Mouse (Mus musculus) adrenal gland, postnatal 4 days (tissue): ENCODE data around the gene 1700018F24Rik. TPM values are rescaled to one million over a fixed set of nuclear protein-coding genes. Genes with fewer than 3 reads are reported as not detected.
"Not testable (repeated sequence)": the region's sequence is repeated elsewhere in the genome, so short reads cannot be mapped to it uniquely, and the experiment has no call there.

Source experiments
- DNase-seq, 2 experiments: peaks; one replicate each; pipeline ENCODE4 v3.0.0; 2021 to 2022; ENCODE audit warnings: low spot score in 2 of 2, mixed read lengths in 2 of 2
- total RNA-seq, 2 experiments: library from RNA; stranded (reverse); gene quantifications; 2 replicates each; pipeline ENCODE4 v1.2.3; 2021

1700018F24Rik gene
- total RNA-seq, 2 experiments from 2014 or later: not detected

DNA sequence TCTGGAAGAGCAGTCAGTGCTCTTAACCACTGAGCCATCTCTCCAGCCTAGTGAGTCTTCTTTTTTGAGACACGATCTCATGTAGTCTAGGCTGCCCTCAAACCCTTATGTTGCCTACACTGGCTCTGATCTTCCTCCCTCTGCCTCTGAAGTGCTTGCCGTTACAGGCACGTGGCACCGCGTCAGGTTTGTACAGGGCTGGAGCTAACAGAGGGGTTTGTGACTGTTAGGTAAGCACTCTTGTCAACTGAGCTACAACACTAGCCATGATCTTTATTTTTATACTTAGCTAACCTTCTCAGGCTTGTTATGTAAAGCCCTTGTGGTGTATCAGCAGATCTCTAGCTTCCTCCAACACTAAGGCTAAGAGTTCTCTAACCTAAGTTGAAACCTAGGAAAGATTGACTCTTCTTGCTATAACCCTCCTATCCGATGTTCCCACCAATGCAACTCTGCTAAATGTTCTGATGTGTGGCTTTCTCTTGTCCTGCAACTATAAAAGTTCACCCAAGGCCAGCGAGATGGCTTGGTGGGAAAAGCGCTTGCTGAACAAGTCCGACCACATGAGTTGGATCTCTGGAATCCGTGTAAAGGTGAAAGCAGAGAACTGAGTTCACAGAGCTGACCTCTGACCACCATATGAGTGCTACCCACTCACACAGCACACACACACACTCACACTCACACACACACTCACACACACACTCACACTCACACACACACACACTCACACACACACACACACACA, 39.2 kb downstream of the 1700018F24Rik start:
- no peak for DNase-seq

- not testable (repeated sequence) for DNase-seq
Observed at GRCm38 (mm10) chr5:145083201-145083600, 40.4 kb downstream of the 1700018F24Rik start.

DNA sequence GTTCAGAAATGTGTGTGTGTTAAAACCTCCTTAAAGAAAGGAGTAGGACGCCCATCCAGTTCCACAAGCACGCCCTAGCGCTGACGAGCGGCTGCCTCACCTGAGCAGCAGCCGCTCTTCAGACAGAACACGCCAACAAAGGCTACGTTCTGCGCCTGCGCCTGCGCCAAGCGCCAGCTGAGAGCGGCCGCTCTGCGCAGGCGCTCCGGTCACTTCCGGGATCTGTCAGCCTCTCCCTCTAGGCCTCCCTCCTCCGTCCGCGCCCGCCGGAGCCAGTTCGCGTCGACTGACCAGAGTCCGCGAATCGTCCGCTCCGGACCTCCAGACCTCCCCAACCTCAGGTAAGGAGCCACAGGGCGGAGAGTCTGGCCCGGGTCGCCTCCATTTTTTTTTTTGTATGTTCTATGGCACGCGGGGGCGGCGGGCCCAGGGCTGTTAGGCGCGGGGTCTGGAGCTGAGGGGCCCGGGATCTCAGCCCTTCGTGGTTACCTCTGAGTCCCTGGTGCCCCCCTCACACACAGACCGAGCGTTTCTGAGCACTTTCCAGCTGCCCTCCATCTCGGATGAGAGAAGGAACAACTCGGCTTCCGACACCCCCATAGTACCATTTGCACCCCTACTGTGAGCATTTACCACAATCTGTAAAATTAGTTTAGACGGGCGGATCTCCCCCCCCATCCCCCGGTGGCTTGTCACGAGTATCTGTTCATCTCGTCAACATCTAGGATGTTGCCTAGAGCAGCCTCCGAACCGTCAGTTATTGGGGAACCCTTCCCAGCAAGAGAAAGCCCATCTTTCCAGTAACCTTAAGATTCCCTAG, 41.1 kb downstream of the 1700018F24Rik start, which contains the start of the genes Arpc1a and Kpna7:
TSS of gene Arpc1a (plus strand) at position 199 of the 820 bp plus-strand sequence.
TSS of gene Kpna7 (minus strand) at position 399 of the 820 bp plus-strand sequence.
- DNase-seq: peak; percentile 86 to 88

GRCm38 (mm10) chr5:145084822-145085221, 42.0 kb downstream of the 1700018F24Rik start:
- no peak for DNase-seq

- DNase-seq: no peak
Observed at GRCm38 (mm10) chr5:145088186-145088585, 45.4 kb downstream of the 1700018F24Rik start.

DNA sequence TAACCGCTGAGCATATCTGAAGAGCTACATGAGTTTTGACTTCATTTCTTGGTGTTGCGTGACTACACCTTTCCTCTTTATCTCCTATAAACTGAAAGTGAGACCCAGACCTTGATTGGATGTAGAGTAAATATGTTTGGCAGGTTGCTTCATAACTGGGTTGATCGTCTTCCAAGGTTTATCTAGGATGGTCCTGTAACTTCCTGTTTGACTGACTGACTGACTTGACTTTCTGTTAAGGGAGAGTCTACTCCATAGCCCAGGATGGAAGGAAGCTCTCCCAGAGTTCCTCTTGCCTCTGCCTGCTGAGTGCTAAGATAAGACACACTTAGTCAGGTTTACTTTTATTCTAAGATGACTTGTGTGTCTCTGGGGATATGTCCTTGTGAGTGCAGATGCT, 47.1 kb downstream of the 1700018F24Rik start:
- no peak for DNase-seq

Other genes starting within 250 kb of the 1700018F24Rik start
- 10 to 100 TPM; 24.7 to 28.4 TPM for gene Smurf1, start 77.1 kb upstream of the 1700018F24Rik start, total RNA-seq
- gene Gm4871, start 10.2 kb upstream of the 1700018F24Rik start, total RNA-seq: not detected
- 100 to 1,000 TPM; 114 to 121 TPM for gene Arpc1a, start 40.8 kb downstream of the 1700018F24Rik start, total RNA-seq
- not detected for gene Kpna7, start 41.0 kb downstream of the 1700018F24Rik start, total RNA-seq
- gene Arpc1b, start 71.2 kb downstream of the 1700018F24Rik start, total RNA-seq: 100 to 1,000 TPM; 226 to 243 TPM
- 100 to 1,000 TPM; 106 to 108 TPM for gene Pdap1, start 97.2 kb downstream of the 1700018F24Rik start, total RNA-seq
- gene Bud31, start 97.4 kb downstream of the 1700018F24Rik start, total RNA-seq: 100 to 1,000 TPM; 106 to 113 TPM
- 10 to 100 TPM; 29.2 to 32.0 TPM for gene Ptcd1, start 124.1 kb downstream of the 1700018F24Rik start, total RNA-seq
- gene Cpsf4, start 124.2 kb downstream of the 1700018F24Rik start, total RNA-seq: 10 to 100 TPM; 28.0 to 29.0 TPM
- gene Atp5j2, start 149.1 kb downstream of the 1700018F24Rik start, total RNA-seq: 100 to 1,000 TPM; 367 to 390 TPM
- gene Zkscan14, start 158.9 kb downstream of the 1700018F24Rik start, total RNA-seq: 10 to 100 TPM; 14.0 to 14.7 TPM
- gene Zkscan5, start 161.6 kb downstream of the 1700018F24Rik start, total RNA-seq: 10 to 100 TPM; 16.2 to 16.8 TPM
- 10 to 100 TPM; 48.1 to 53.2 TPM for gene Zfp655, start 188.7 kb downstream of the 1700018F24Rik start, total RNA-seq
- gene Zscan25, start 237.5 kb downstream of the 1700018F24Rik start, total RNA-seq: 10 to 100 TPM; 26.5 to 29.3 TPM